Mouse (Mus musculus) limb, embryonic 15.5 days (tissue): Measurements from ENCODE around the gene Ftsj1. TPM values are rescaled to one million over a fixed set of nuclear protein-coding genes. Genes with fewer than 3 reads are reported as not detected.

Experiments
- ATAC-seq: fragments of 200-750 bp; cut with Nextera tagmentation; 2 replicates; pipeline ENCODE4 v1.8.0; 2017; ENCODE audit warnings: low read depth, moderate TSS enrichment; ENCODE audit not compliant: insufficient number of reproducible peaks, low FRiP score, low TSS enrichment
- H3K27ac ChIP-seq: fragments of 300-500 bp; sonication (generic); 2 replicates; pipeline ENCODE4 v1.5.1; 2015; ENCODE audit warnings: moderate library complexity, mild to moderate bottlenecking, inconsistent platforms
- H3K27me3 ChIP-seq: fragments of 300-500 bp; sonication (generic); 2 replicates; pipeline ENCODE4 v1.6.1; 2015; ENCODE audit warnings: inconsistent platforms
- H3K36me3 ChIP-seq: fragments of 300-500 bp; sonication (generic); 2 replicates; pipeline ENCODE4 v1.6.1; 2015; ENCODE audit warnings: inconsistent platforms
- H3K4me1 ChIP-seq: fragments of 300-500 bp; sonication (generic); 2 replicates; pipeline ENCODE4 v1.6.1; 2015; ENCODE audit warnings: inconsistent platforms
- H3K4me2 ChIP-seq: fragments of 300-500 bp; sonication (generic); 2 replicates; pipeline ENCODE4 v1.6.1; 2015; ENCODE audit warnings: mild to moderate bottlenecking, inconsistent platforms
- H3K4me3 ChIP-seq: fragments of 300-500 bp; sonication (generic); 2 replicates; pipeline ENCODE4 v1.5.1; 2015; ENCODE audit warnings: mild to moderate bottlenecking, inconsistent platforms
- H3K9ac ChIP-seq: fragments of 300-500 bp; sonication (generic); 2 replicates; pipeline ENCODE4 v1.6.1; 2015; ENCODE audit warnings: inconsistent platforms
- H3K9me3 ChIP-seq: fragments of 300-500 bp; sonication (generic); 2 replicates; pipeline ENCODE4 v1.6.1; 2016; ENCODE audit warnings: inconsistent platforms
- WGBS: fragments of 180-500 bp; shearing (Covaris S2); methylation state at CpG from one replicate; pipeline ENCODE4 v1.1.7; 2015; 5-methylcytosine and 5-hydroxymethylcytosine counted together
- polyA plus RNA-seq: library from polyadenylated mRNA; unstranded; fragments of >200 nt; fragmentation: Nextera tagmentation; extraction: Ambion mirVana; gene quantifications from 2 replicates; pipeline ENCODE4 v1.2.1, GENCODE M21; 2015

Gene Ftsj1
- polyA plus RNA-seq, 1 experiment from 2014 or later: 40.4 TPM

DNA sequence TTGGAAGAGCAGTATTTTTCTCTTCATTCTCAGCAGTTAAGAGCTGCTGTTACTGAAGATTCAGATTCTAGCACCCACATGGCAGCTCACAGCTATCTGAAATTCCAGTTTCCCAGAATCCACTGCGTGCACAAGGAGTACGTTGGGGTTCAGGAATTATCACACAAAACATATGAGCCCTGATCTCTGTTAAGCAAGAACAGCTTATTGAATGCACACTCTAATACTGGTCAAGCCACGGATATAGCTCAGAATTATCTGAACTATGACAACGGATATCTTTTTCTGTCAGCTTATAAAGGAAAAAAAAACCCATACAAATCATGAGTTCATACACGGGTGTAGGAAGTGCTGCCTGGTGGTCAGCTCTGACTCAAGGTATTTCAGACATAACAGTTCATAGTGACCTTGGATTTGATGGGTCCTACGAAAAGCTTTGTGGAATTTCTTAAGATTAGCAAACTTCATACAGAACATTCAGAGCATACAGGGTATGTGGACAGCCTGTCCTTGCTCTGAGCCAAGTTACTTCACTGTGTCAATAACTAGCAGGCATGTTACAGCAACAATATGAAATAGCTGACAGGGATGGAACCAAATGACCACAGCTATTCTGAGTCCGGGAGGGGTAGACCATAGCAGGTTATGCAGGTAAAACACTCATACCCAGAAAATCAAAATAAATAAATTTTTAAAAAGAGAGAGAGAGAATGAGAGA, 40.6 kb downstream of the Ftsj1 start:
- ATAC-seq: no peak
- no peak overlapping the region for H3K27ac ChIP-seq
- H3K36me3 ChIP-seq: no peaks in the 10 kb centered on the region
- no peaks in the 10 kb centered on the region for H3K27me3 ChIP-seq
- no peak overlapping the region for H3K9ac ChIP-seq
- H3K4me3 ChIP-seq: no peak overlapping the region
- H3K9me3 ChIP-seq: no peaks in the 10 kb centered on the region
- no peak overlapping the region for H3K4me2 ChIP-seq
- WGBS: 78% methylated on average over 7 of the region's 7 CpGs
- no peaks in the 10 kb centered on the region for H3K4me1 ChIP-seq

DNA sequence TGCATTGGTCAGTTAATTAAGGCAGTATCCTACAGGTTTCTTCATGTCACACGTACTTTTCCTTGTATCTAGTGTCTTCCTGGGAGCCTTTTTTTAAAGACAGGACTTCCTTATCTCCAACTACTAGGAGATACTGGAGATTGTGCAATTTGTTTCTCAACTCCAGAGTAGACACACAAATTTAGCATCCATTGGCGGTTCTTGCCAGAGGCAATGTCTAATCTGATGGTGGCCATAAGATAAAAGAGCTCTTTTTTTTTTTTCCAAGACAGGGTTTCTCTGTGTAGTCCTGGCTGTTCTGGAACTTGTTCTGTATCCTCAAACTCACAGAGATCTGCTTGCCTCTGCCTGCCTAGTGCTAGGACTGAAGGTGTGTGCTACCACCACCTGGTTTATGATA, 42.5 kb downstream of the Ftsj1 start:
- Histone ChIP-seq H3K27ac (no peak overlapping the region), H3K9me3 (no peaks in the 10 kb centered on the region), H3K4me1 (peaks cover 4% of the 10 kb centered on the region; the same call in 1 of the 2 replicates), H3K4me3 (no peak overlapping the region), H3K36me3 (no peaks in the 10 kb centered on the region), H3K27me3 (no peaks in the 10 kb centered on the region), H3K9ac (no peak overlapping the region), H3K4me2 (no peak overlapping the region)
- WGBS: 55% methylated on average over 2 of the region's 2 CpGs
- ATAC-seq: no peak

DNA sequence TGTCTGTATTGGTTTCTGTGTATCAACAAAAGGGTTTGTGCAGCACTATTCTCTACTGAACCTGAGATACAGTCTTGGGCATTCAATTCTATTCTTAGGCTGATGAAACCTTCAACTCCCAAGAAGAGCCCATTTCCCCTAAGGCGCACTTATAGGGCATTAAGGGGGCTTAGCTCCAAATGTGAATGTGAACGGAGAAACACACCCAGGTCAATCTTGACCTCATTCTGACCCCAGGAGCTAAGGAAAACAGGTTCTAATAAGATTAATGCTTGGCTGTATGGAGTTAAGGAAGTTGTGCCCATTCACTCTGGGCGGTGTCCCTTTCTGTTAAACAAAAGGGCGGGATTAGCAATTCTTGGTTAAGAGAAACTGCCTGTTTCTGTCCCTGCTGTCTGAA, 45.0 kb downstream of the Ftsj1 start:
- WGBS: 48% methylated on average over 4 of the region's 4 CpGs
- no peaks in the 10 kb centered on the region for H3K9me3 ChIP-seq
- H3K27ac ChIP-seq: no peak overlapping the region
- no peak overlapping the region for H3K9ac ChIP-seq
- H3K27me3 ChIP-seq: no peaks in the 10 kb centered on the region
- no peak overlapping the region for H3K4me2 ChIP-seq
- H3K4me1 ChIP-seq: peaks cover 4% of the 10 kb centered on the region; the same call in 1 of the 2 replicates
- ATAC-seq: no peak
- H3K36me3 ChIP-seq: no peaks in the 10 kb centered on the region
- H3K4me3 ChIP-seq: no peak overlapping the region

DNA sequence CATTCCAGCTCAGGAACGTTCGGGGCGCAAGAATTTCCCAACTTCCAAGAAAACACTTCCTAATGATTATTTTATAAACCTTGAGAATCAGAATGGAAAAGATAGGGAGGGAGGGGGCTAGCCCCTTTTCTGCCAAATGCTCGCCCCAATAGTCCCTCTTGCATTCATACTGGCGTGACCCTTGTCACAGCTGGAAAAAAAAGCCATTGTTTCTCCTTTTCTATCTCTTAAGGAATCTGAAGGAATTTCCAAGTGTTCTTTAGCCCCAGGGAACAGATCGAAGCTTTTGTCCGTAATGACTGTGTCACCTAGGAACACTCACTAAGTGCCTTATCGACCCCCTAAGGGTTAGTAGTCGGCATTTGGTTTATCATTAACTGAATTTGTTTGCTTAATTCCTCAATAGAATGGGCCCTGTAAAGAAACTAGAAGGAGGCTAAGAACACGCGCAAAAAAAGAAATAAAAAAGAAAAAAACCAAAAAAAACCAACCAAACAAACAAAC, 45.5 kb downstream of the Ftsj1 start:
- no peak for ATAC-seq
- no peaks in the 10 kb centered on the region for H3K36me3 ChIP-seq
- H3K4me2 ChIP-seq: peak overlapping the region; percentile 58
- H3K27ac ChIP-seq: no peak overlapping the region
- H3K4me3 ChIP-seq: peak overlapping the region; percentile 53
- H3K27me3 ChIP-seq: no peaks in the 10 kb centered on the region
- H3K4me1 ChIP-seq: peaks cover 4% of the 10 kb centered on the region; the same call in 1 of the 2 replicates
- no peaks in the 10 kb centered on the region for H3K9me3 ChIP-seq
- 17% methylated on average over 11 of the region's 11 CpGs for WGBS
- no peak overlapping the region for H3K9ac ChIP-seq

DNA sequence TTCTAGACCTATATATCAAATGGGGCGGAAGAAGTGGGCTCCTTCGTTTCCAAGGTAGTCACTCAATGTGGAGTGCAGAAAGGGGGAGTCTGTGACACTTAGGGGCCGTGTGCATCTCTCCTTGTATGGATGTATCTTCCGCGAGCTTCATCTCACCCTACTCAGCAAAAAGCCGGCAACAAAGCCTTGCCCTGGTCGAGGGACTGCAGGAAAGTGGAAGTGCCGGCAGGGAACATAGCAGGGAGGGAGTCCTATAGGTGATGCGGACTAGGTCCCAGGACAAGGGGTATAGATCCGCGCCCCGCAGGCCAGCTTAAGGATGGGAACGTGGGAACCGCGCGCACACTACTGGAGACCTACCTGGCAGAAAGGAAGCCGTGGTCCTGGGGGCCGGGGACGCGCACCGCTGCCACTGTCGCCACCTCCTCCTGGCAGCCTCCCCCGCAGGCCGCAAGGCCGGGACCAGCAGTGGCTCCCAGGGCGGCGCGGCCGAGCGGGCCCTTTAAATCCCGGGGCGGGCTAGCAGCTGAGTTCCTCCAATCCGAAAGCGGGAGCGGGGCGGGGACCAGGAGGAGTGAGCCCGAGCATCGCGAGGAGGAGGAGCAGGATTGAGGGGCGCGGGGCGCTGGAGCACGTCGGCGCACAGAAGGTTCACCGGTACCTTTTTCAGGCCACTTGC, 46.1 kb downstream of the Ftsj1 start, which contains the start of gene Porcn:
TSS of gene Porcn (minus strand) at position 511 of the 679 bp plus-strand sequence.
- 16% methylated on average over 44 of the region's 46 CpGs for WGBS
- Histone ChIP-seq H3K4me1 (peaks cover 4% of the 10 kb centered on the region; the same call in 1 of the 2 replicates), H3K9ac (peak within 1 kb of the TSS; percentile 55), H3K4me2 (peak within 1 kb of the TSS; percentile 58), H3K36me3 (no peaks in the 10 kb centered on the region), H3K27me3 (no peaks in the 10 kb centered on the region), H3K4me3 (peak within 1 kb of the TSS; percentile 53), H3K9me3 (no peaks in the 10 kb centered on the region), H3K27ac (no peak within 1 kb of the TSS)
- ATAC-seq: peak; percentile 88

DNA sequence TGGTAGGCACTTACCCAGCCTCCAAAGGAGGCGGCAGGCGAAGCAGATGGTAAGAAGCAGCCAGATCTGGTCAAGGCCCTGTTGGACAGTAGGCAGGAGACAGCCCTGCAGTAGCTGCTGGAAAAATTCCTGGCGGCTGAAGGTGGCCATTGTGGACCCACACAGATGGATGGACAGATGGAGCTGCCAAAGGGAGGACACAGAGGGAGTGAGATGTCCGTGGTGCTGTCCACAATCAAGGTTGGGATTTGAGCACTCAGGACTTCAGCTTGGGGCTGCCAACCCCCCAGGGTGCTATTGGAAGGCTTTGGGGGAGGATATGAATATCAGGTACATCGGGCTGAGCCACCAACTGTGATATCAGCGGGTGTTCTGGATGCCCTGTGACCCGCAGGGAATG, 46.7 kb downstream of the Ftsj1 start:
- Histone ChIP-seq H3K9ac (no peak overlapping the region), H3K36me3 (no peaks in the 10 kb centered on the region; the same call in 1 of the 2 replicates), H3K4me2 (peak overlapping the region; percentile 58), H3K27ac (no peak overlapping the region), H3K27me3 (no peaks in the 10 kb centered on the region), H3K4me1 (peaks cover 4% of the 10 kb centered on the region; the same call in 1 of the 2 replicates), H3K4me3 (peak overlapping the region; percentile 53), H3K9me3 (no peaks in the 10 kb centered on the region)
- no peak for ATAC-seq
- WGBS: 47% methylated on average over 7 of the region's 7 CpGs

DNA sequence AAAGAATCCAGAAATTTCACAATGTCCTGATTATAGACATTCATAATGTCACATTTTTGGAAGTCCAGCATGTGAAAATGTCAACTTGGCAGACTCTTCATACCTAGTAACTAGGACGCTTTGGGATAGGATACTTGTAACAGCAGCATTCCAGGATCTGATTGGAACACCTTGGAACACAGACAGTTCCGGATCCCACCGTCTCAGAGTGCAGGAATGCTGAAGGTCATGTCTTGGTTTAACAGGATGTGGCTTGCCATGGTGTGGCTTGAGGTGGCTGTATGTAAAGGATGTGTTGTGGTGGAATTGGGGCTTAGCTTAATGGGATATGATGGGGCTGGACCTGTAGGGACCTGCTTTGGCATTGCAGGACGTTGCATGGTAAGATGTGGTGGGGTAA, 47.1 kb downstream of the Ftsj1 start:
- no peak overlapping the region for H3K4me3 ChIP-seq
- no peaks in the 10 kb centered on the region for H3K9me3 ChIP-seq
- no peak overlapping the region for H3K27ac ChIP-seq
- no peaks in the 10 kb centered on the region; the same call in 1 of the 2 replicates for H3K36me3 ChIP-seq
- H3K4me1 ChIP-seq: peaks cover 4% of the 10 kb centered on the region; the same call in 1 of the 2 replicates
- no peaks in the 10 kb centered on the region for H3K27me3 ChIP-seq
- 66% methylated on average over 4 of the region's 4 CpGs for WGBS
- H3K4me2 ChIP-seq: no peak overlapping the region
- no peak overlapping the region for H3K9ac ChIP-seq
- ATAC-seq: no peak

DNA sequence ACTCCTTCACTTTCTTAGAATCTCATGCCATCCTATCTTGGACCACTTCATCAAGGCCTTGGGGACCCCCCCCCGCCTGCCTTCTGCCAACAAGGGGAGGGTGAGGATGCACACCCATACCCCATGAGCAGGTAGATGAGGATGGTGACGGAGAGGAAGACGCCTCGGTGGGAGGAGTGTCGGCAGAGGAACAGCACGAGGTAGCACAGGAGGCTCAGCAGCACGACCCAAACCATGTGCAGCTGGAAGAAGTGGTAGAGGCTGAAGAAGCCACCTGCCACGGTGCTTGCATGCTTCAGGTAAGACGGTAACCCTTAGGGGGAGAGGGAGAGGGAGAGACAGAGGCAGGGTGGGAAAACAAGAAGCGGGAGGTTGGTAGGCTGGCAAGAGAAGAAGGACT, 48.1 kb downstream of the Ftsj1 start:
- no peaks in the 10 kb centered on the region for H3K27me3 ChIP-seq
- no peaks in the 10 kb centered on the region; the same call in 1 of the 2 replicates for H3K36me3 ChIP-seq
- H3K4me2 ChIP-seq: no peak overlapping the region
- no peaks in the 10 kb centered on the region for H3K9me3 ChIP-seq
- no peak overlapping the region for H3K9ac ChIP-seq
- 73% methylated on average over 10 of the region's 10 CpGs for WGBS
- ATAC-seq: no peak
- no peak overlapping the region for H3K27ac ChIP-seq
- no peak overlapping the region for H3K4me3 ChIP-seq
- peaks cover 4% of the 10 kb centered on the region; the same call in 1 of the 2 replicates for H3K4me1 ChIP-seq

DNA sequence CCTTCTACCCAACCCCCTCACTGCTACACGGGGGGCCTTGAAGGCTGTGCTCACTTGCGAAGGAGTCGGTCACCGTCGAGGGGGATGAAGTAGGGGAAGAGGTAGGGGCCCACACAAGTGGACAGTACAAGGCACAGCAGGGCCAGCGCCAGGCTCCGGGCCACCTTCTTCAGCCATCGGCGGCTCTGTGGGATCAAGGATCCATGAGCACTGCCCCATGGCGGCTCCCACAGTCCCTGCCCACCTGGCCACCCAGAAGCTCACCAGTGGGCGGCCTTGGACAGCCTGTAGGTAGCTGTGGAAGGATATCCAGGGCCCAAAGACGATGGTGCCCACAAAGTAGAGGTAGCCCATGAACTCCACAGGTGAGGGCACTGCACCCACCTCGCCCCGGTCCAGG, 49.1 kb downstream of the Ftsj1 start:
- no peak overlapping the region for H3K9ac ChIP-seq
- H3K9me3 ChIP-seq: no peaks in the 10 kb centered on the region
- H3K27me3 ChIP-seq: no peaks in the 10 kb centered on the region
- ATAC-seq: no peak
- no peak overlapping the region for H3K4me3 ChIP-seq
- H3K4me1 ChIP-seq: peaks cover 4% of the 10 kb centered on the region; the same call in 1 of the 2 replicates
- no peaks in the 10 kb centered on the region; the same call in 1 of the 2 replicates for H3K36me3 ChIP-seq
- no peak overlapping the region for H3K27ac ChIP-seq
- H3K4me2 ChIP-seq: no peak overlapping the region
- whole genome bisulfite sequencing: 86% methylated on average over 14 of the region's 14 CpGs

DNA sequence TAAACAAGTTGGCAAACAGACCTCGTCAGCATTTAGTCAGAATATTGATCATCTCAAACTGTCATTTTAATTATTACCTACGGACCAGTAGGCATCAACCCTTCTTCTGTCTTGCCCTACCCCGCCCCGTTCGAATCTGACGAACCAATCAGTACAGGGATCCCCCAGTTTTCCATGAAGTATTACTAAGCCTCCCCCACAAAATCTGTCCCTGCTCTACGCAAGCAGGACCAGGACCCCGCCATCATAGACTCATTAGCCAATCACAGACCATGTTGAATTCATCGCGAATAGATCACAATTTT, 58.8 kb downstream of the Ftsj1 start, which contains the start of gene Ebp:
TSS of gene Ebp (minus strand) at position 94 of the 305 bp plus-strand sequence.
- no peak for ATAC-seq
- H3K27me3 ChIP-seq: no peaks in the 10 kb centered on the region

DNA sequence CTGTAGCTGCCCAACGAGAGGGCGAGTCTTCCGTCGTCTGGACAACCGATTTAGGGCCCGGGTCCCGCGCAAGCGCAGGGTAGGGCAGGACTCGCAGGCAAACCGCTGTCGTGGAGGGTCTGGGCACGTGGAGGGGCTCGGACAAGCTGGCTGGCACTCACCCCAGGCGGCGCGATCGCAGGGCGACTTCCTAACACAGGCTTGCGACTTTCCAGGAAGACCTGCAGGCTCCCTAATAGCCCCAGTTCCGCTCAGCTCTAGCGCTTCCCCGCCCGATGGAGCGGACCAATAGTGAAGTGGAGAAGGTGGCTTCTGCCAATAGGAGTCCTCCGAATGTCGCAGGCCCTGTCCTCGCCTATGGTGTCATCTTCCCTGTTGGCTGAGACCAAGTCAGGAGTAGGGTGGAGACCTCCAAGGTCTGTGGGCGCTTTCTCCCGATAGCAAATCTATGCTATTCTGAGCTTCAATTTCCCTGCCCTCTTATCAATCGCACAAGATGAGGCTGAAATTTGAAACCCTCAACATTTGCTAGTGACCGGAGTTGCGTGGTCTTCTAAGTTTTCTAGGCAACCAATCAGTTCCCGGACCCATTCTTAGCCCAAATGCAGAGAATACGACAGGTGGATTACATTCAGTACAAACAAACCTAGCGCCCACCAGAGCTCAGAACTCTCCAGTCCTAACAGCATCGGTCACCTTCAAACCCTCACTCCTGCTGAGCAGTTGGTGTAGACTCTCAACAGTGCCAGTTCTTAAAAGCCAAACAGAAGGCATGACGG, 59.4 kb downstream of the Ftsj1 start:
- H3K9ac ChIP-seq: peak overlapping the region; percentile 55
- no peaks in the 10 kb centered on the region for H3K36me3 ChIP-seq
- H3K9me3 ChIP-seq: no peaks in the 10 kb centered on the region
- H3K4me2 ChIP-seq: peak overlapping the region; percentile 54
- peak; percentile 96 for ATAC-seq
- H3K27ac ChIP-seq: peak overlapping the region; percentile 43
- H3K27me3 ChIP-seq: no peaks in the 10 kb centered on the region
- no peaks in the 10 kb centered on the region for H3K4me1 ChIP-seq
- 14% methylated on average over 38 of the region's 38 CpGs for WGBS
- H3K4me3 ChIP-seq: peak overlapping the region; percentile 55

More for the DNA sequence above, 58.8 kb downstream of the Ftsj1 start, which contains the start of gene Ebp:
- peak within 1 kb of the TSS; percentile 54 for H3K4me2 ChIP-seq
- H3K4me3 ChIP-seq: peak within 1 kb of the TSS; percentile 55
- H3K27ac ChIP-seq: peak within 1 kb of the TSS; percentile 43
- WGBS: 29% methylated on average over 10 of the region's 10 CpGs
- no peaks in the 10 kb centered on the region for H3K9me3 ChIP-seq
- no peaks in the 10 kb centered on the region for H3K4me1 ChIP-seq
- peak within 1 kb of the TSS; percentile 55 for H3K9ac ChIP-seq
- H3K36me3 ChIP-seq: no peaks in the 10 kb centered on the region
